In the genomic region with DNA sequence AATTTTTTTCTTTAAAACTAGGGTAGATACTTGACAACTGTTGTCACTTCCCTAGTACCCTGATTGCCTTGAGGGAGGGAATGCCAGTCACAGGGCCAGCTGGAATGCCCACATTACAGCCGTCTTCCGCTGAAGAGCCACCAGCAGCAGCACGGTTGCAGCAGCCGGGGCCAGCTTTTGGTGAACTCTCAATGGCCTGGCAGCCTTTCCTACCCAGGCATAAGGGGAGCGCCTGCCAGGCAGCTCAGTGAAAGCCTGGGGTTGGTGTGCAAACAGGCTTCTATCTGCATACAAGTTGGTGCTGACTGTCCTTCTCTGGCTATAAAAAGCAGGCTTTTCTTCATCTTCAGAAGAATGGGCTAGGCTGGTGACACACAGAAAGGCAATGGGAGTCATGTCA, we compare ENCODE assay signal across 15 mouse cellular contexts. TPM values are rescaled to one million over a fixed set of nuclear protein-coding genes. Genes with fewer than 3 reads are reported as not detected.
DNase-seq lines count a peak whose midpoint lies in the region; TF ChIP-seq lines count a peak whose summit lies in the region.
"Had no signal": no experiment of that assay in that cellular context is flagged by ENCODE, and none has a peak within 500 bp of the region (broad histone marks: within the 10 kb centered on the region; RNA-seq: fewer than 3 reads in every experiment).

No protein-coding gene starts in this region.

- intact Hi-C loops in left cerebral cortex, adult 2 months (cut with DNase I) = no loop called here

- H3K27ac ChIP-seq in left cerebral cortex, adult 2 months = peak overlapping the region; percentile 73
- H3K27ac ChIP-seq: embryonic facial prominence, embryonic 12.5 days; hindbrain, embryonic 14.5 days; liver, embryonic 15.5 days had no signal

- DNase-seq in heart, adult 18-20 months = peak; percentile 43 to 64
- DNase-seq in heart, adult 8-10 months (ENCODE audit: low spot score) = no peak
- DNase-seq in left cerebral cortex, adult 2 months (ENCODE audit: extremely low spot score in 1 of 2, low spot score in 2 of 2) = no peak
- DNase-seq in left cerebral cortex, adult 8-10 months (ENCODE audit: low spot score in 2 of 2) = no peak
- DNase-seq in cerebellum, adult 9-10 months = peak; percentile 52
- DNase-seq in cerebellum, postnatal 36 days = peak; percentile 29 to 46
- DNase-seq in urinary bladder, postnatal 10 days (ENCODE audit: low spot score) = no peak
- DNase-seq: adrenal gland, postnatal 36 days; kidney, adult 11 months; kidney, postnatal 14 days; thymus, postnatal 14 days had no signal

- TF ChIP-seq CTCF in left cerebral cortex, adult 2 months (IDR thresholded peaks at IDR 0.05) = no peak

- H3K4me3 ChIP-seq in left cerebral cortex, adult 2 months = no peak overlapping the region
- H3K4me3 ChIP-seq: embryonic facial prominence, embryonic 12.5 days; liver, embryonic 15.5 days had no signal

RNA-seq across cellular contexts. Expression of a gene that starts 17.5 kb away (rescaled TPM):
- 1 to 10 TPM; 1.1 to 1.3 TPM for total RNA-seq in heart, adult 18-20 months (2021)
- 1 to 10 TPM; 1.1 to 1.6 (median 1.3) TPM for total RNA-seq in heart, adult 8-10 months (2022)
- 1 to 10 TPM; 2.5 to 2.8 TPM for total RNA-seq in left cerebral cortex, adult 2 months (2021)
- 1 to 10 TPM; 2.5 to 3.7 (median 3.3) TPM for total RNA-seq in left cerebral cortex, adult 8-10 months (2022)
- total RNA-seq: granulocyte monocyte progenitor cell, adult 5-6 weeks had no signal

RNA-seq across cellular contexts. Expression of a gene that starts 19.9 kb away (rescaled TPM):
- 1 to 10 TPM; 5.6 TPM for total RNA-seq in heart, adult 18-20 months (2021)
- total RNA-seq in heart, adult 8-10 months (2022) = 1 to 10 TPM; 5.4 to 8.7 (median 6.8) TPM
- 10 to 100 TPM; 16.3 to 17.9 TPM for total RNA-seq in left cerebral cortex, adult 2 months (2021)
- total RNA-seq in left cerebral cortex, adult 8-10 months (2022) = 10 to 100 TPM; 12.6 to 16.6 (median 15.2) TPM

RNA-seq across cellular contexts. Expression of a gene that starts 35.4 kb away (rescaled TPM):
- total RNA-seq in heart, adult 18-20 months (2021) = under 1 TPM; 0.47 to 0.69 TPM
- 1 to 10 TPM in 1 of 4 experiments, under 1 TPM in 3; 0.49 to 1.2 (median 0.72) TPM for total RNA-seq in heart, adult 8-10 months (2022)
- total RNA-seq in left cerebral cortex, adult 2 months (2021) = under 1 TPM; 0.29 to 0.63 TPM
- total RNA-seq in left cerebral cortex, adult 8-10 months (2022) = 1 to 10 TPM in 1 of 4 experiments, under 1 TPM in 3; 0.32 to 1.5 (median 0.70) TPM

RNA-seq across cellular contexts. Expression of a gene that starts 43.9 kb away (rescaled TPM):
- 10 to 100 TPM; 15.8 to 20.1 TPM for total RNA-seq in heart, adult 18-20 months (2021)
- 10 to 100 TPM; 16.2 to 18.2 (median 17.3) TPM for total RNA-seq in heart, adult 8-10 months (2022)
- 10 to 100 TPM; 53.9 to 60.0 TPM for total RNA-seq in left cerebral cortex, adult 2 months (2021)
- 10 to 100 TPM; 45.5 to 52.6 (median 50.4) TPM for total RNA-seq in left cerebral cortex, adult 8-10 months (2022)

Comparison
In these comparisons a context has a peak if more than half of its experiments do, and no peak if none do; other contexts are left out.
1. DNase-seq: peak in heart, adult 18-20 months (2 of 2), cerebellum, adult 9-10 months (single experiment) and cerebellum, postnatal 36 days (2 of 2); none in heart, adult 8-10 months (single experiment), left cerebral cortex, adult 2 months (0 of 2), left cerebral cortex, adult 8-10 months (0 of 2) and urinary bladder, postnatal 10 days (single experiment).